Mouse (Mus musculus): Measurements from ENCODE around the gene Nostrin. TPM values are rescaled to one million over a fixed set of nuclear protein-coding genes. Genes with fewer than 3 reads are reported as not detected.
A peak's percentile ranks its signal among the peaks of the same experiment; 100 is the strongest.

Nostrin gene
- polyA plus RNA-seq, 2 experiments, result 5.0 to 10.0 TPM

- H3K9ac ChIP-seq (replicated peaks), result no peak overlapping the region
- no peaks in the 10 kb centered on the region for H3K4me1 ChIP-seq (replicated peaks; ENCODE audit: control insufficient read depth in 2 of 2, insufficient read depth in 2 of 2, low read length in 1 of 2)
- no peak overlapping the region for H3K4me2 ChIP-seq (ENCODE audit: low read depth)
- ATAC-seq (ENCODE audit: insufficient read depth) (no peak), DNase-seq (ENCODE audit: low read depth in 3 of 3, low spot score in 3 of 3) (no peak)
- H3K36me3 ChIP-seq (replicated peaks; ENCODE audit: control insufficient read depth, insufficient read depth, low read depth), result no peaks in the 10 kb centered on the region
- no peak overlapping the region for H3K27ac ChIP-seq
- whole genome bisulfite sequencing (ENCODE audit: insufficient replicate concordance), result 50% methylated on average over 3 of the region's 3 CpGs
- no peaks in the 10 kb centered on the region for H3K9me3 ChIP-seq (ENCODE audit: control insufficient read depth, low read length)
- H3K27me3 ChIP-seq (ENCODE audit: control insufficient read depth, insufficient read depth, low read length), result no peaks in the 10 kb centered on the region
- no peak overlapping the region for H3K4me3 ChIP-seq (ENCODE audit: insufficient read depth in 1 of 2, low read depth in 2 of 2, low read length in 2 of 2)
- no peak for TF ChIP-seq EP300 (IDR thresholded peaks at IDR 0.05; ENCODE audit: low read depth)
- no peak for TF ChIP-seq CTCF (IDR thresholded peaks at IDR 0.05; ENCODE audit: low read depth)
Measured at GRCm38 (mm10) chr2:69098701-69099100, 36.9 kb upstream of the Nostrin start.

GRCm38 (mm10) chr2:69099147-69099546 is 36.5 kb upstream of the Nostrin start:
- H3K27ac ChIP-seq, result no peak overlapping the region
- no peaks in the 10 kb centered on the region for H3K4me1 ChIP-seq (replicated peaks; ENCODE audit: control insufficient read depth in 2 of 2, insufficient read depth in 2 of 2, low read length in 1 of 2)
- H3K27me3 ChIP-seq (ENCODE audit: control insufficient read depth, insufficient read depth, low read length), result no peaks in the 10 kb centered on the region
- TF ChIP-seq EP300 (IDR thresholded peaks at IDR 0.05; ENCODE audit: low read depth) (no peak), CTCF (IDR thresholded peaks at IDR 0.05; ENCODE audit: low read depth) (no peak)
- ATAC-seq (ENCODE audit: insufficient read depth) (no peak), DNase-seq (ENCODE audit: low read depth in 3 of 3, low spot score in 3 of 3) (no peak)
- H3K36me3 ChIP-seq (replicated peaks; ENCODE audit: control insufficient read depth, insufficient read depth, low read depth), result no peaks in the 10 kb centered on the region
- H3K9ac ChIP-seq (replicated peaks), result no peak overlapping the region
- H3K4me3 ChIP-seq (ENCODE audit: insufficient read depth in 1 of 2, low read depth in 2 of 2, low read length in 2 of 2), result no peak overlapping the region
- no peak overlapping the region for H3K4me2 ChIP-seq (ENCODE audit: low read depth)
- 78% methylated on average over 7 of the region's 7 CpGs for WGBS (ENCODE audit: insufficient replicate concordance)
- H3K9me3 ChIP-seq (ENCODE audit: control insufficient read depth, low read length), result no peaks in the 10 kb centered on the region

- WGBS (ENCODE audit: insufficient replicate concordance), result 8% methylated on average over 3 of the region's 3 CpGs
- Histone ChIP-seq H3K9ac (replicated peaks) (no peak overlapping the region), H3K27me3 (ENCODE audit: control insufficient read depth, insufficient read depth, low read length) (no peaks in the 10 kb centered on the region), H3K36me3 (replicated peaks; ENCODE audit: control insufficient read depth, insufficient read depth, low read depth) (no peaks in the 10 kb centered on the region), H3K4me2 (ENCODE audit: low read depth) (no peak overlapping the region), H3K4me3 (ENCODE audit: insufficient read depth in 1 of 2, low read depth in 2 of 2, low read length in 2 of 2) (no peak overlapping the region), H3K27ac (no peak overlapping the region), H3K9me3 (ENCODE audit: control insufficient read depth, low read length) (no peaks in the 10 kb centered on the region), H3K4me1 (replicated peaks; ENCODE audit: control insufficient read depth in 2 of 2, insufficient read depth in 2 of 2, low read length in 1 of 2) (no peaks in the 10 kb centered on the region)
- TF ChIP-seq EP300 (IDR thresholded peaks at IDR 0.05; ENCODE audit: low read depth), result no peak
- peak; percentile 68 for TF ChIP-seq CTCF (IDR thresholded peaks at IDR 0.05; ENCODE audit: low read depth)
- ATAC-seq (ENCODE audit: insufficient read depth), result no peak
- DNase-seq (ENCODE audit: low read depth in 3 of 3, low spot score in 3 of 3), result peak in 1 of 3 experiments; percentile 14
Measured at GRCm38 (mm10) chr2:69100706-69101105, 34.9 kb upstream of the Nostrin start.

GRCm38 (mm10) chr2:69103526-69103925 is 32.1 kb upstream of the Nostrin start:
- no peak overlapping the region for H3K4me2 ChIP-seq (ENCODE audit: low read depth)
- no peak overlapping the region for H3K4me3 ChIP-seq (ENCODE audit: insufficient read depth in 1 of 2, low read depth in 2 of 2, low read length in 2 of 2)
- no peaks in the 10 kb centered on the region for H3K4me1 ChIP-seq (replicated peaks; ENCODE audit: control insufficient read depth in 2 of 2, insufficient read depth in 2 of 2, low read length in 1 of 2)
- no peaks in the 10 kb centered on the region for H3K27me3 ChIP-seq (ENCODE audit: control insufficient read depth, insufficient read depth, low read length)
- no peak overlapping the region for H3K27ac ChIP-seq
- no peaks in the 10 kb centered on the region for H3K9me3 ChIP-seq (ENCODE audit: control insufficient read depth, low read length)
- no peak overlapping the region for H3K9ac ChIP-seq (replicated peaks)
- TF ChIP-seq EP300 (IDR thresholded peaks at IDR 0.05; ENCODE audit: low read depth), result no peak
- TF ChIP-seq CTCF (IDR thresholded peaks at IDR 0.05; ENCODE audit: low read depth), result no peak
- H3K36me3 ChIP-seq (replicated peaks; ENCODE audit: control insufficient read depth, insufficient read depth, low read depth), result no peaks in the 10 kb centered on the region
- DNase-seq (ENCODE audit: low read depth in 3 of 3, low spot score in 3 of 3) (no peak), ATAC-seq (ENCODE audit: insufficient read depth) (no peak)
- 55% methylated on average over 3 of the region's 3 CpGs for WGBS (ENCODE audit: insufficient replicate concordance)

GRCm38 (mm10) chr2:69104511-69105145 is 31.0 kb upstream of the Nostrin start:
- Histone ChIP-seq H3K9me3 (ENCODE audit: control insufficient read depth, low read length) (no peaks in the 10 kb centered on the region), H3K4me1 (replicated peaks; ENCODE audit: control insufficient read depth in 2 of 2, insufficient read depth in 2 of 2, low read length in 1 of 2) (no peaks in the 10 kb centered on the region), H3K9ac (replicated peaks) (no peak overlapping the region), H3K27me3 (ENCODE audit: control insufficient read depth, insufficient read depth, low read length) (no peaks in the 10 kb centered on the region), H3K36me3 (replicated peaks; ENCODE audit: control insufficient read depth, insufficient read depth, low read depth) (no peaks in the 10 kb centered on the region), H3K27ac (no peak overlapping the region), H3K4me2 (ENCODE audit: low read depth) (no peak overlapping the region), H3K4me3 (ENCODE audit: insufficient read depth in 1 of 2, low read depth in 2 of 2, low read length in 2 of 2) (no peak overlapping the region)
- no peak for ATAC-seq (ENCODE audit: insufficient read depth)
- TF ChIP-seq EP300 (IDR thresholded peaks at IDR 0.05; ENCODE audit: low read depth), result no peak
- TF ChIP-seq CTCF (IDR thresholded peaks at IDR 0.05; ENCODE audit: low read depth), result no peak
- 71% methylated on average over 10 of the region's 10 CpGs for WGBS (ENCODE audit: insufficient replicate concordance)
- DNase-seq (ENCODE audit: low read depth in 3 of 3, low spot score in 3 of 3), result no peak
